Mouse (Mus musculus): ENCODE measurements at regions not wholly inside any gene's neighbourhood (a gene's known extent, or its start where the extent isn't known, plus 50 kb on each side); places are given as distances from the start of the nearest gene placed in this dataset.

GRCm38 (mm10) chr9:61044983-61045382 lies 250.6 kb downstream of the Uaca start:
- no peak for TF ChIP-seq CTCF (IDR thresholded peaks at IDR 0.05; ENCODE audit: extremely low read depth, insufficient read length, insufficient replicate concordance, low read depth, low read length)
- no peak for TF ChIP-seq POLR2A (IDR thresholded peaks at IDR 0.05; ENCODE audit: low read depth, low read length)
